Mouse (Mus musculus) MEL (cell line): Measurements from ENCODE around the gene Btbd1. TPM values are rescaled to one million over a fixed set of nuclear protein-coding genes. Genes with fewer than 3 reads are reported as not detected.

Experiments used
- DNase-seq: peaks from one replicate; pipeline ENCODE4 v3.0.0; 2011; ENCODE audit warnings: low read depth, low spot score
- H3K27ac ChIP-seq: 2 replicates; pipeline ENCODE4 v1.5.1; 2012; ENCODE audit warnings: low read depth, mild to moderate bottlenecking, control low read depth, low read length, moderate library complexity; ENCODE audit not compliant: control insufficient read depth
- H3K27me3 ChIP-seq, 2 experiments: fragments of 150-350 bp in 1 of 2; sonication (generic) in 1 of 2; 2 replicates each; pipeline ENCODE4 v1.6.1; 2012; ENCODE audit warnings: low read length in 2 of 2, mild to moderate bottlenecking in 2 of 2, improper control_type of control experiment in 1 of 2, moderate library complexity in 1 of 2; ENCODE audit not compliant: insufficient read depth in 2 of 2, control insufficient read depth in 1 of 2
- H3K36me3 ChIP-seq, 2 experiments: 2 replicates each; pipeline ENCODE4 v1.6.1; 2012 to 2014; ENCODE audit warnings: low read length in 2 of 2, improper control_type of control experiment in 1 of 2, inconsistent platforms in 1 of 2, mild to moderate bottlenecking in 1 of 2; ENCODE audit not compliant: insufficient read depth in 2 of 2, control insufficient read depth in 1 of 2
- H3K4me1 ChIP-seq, 2 experiments: fragments of 150-350 bp in 1 of 2; sonication (generic) in 1 of 2; 2 replicates each; pipeline ENCODE4 v1.6.1; 2012; ENCODE audit warnings: low read length in 2 of 2, improper control_type of control experiment in 1 of 2, mild to moderate bottlenecking in 1 of 2; ENCODE audit not compliant: insufficient read depth in 2 of 2, control insufficient read depth in 1 of 2
- H3K4me3 ChIP-seq, 2 experiments: fragments of 150-350 bp in 1 of 2; sonication (generic) in 1 of 2; 2 replicates each; pipeline ENCODE4 v1.5.1; 2012; ENCODE audit warnings: low read depth in 2 of 2, low read length in 2 of 2, mild to moderate bottlenecking in 2 of 2, moderate library complexity in 2 of 2, control low read depth in 1 of 2, improper control_type of control experiment in 1 of 2; ENCODE audit not compliant: control insufficient read depth in 1 of 2, insufficient read depth in 1 of 2
- H3K79me2 ChIP-seq: 2 replicates; pipeline ENCODE4 v1.6.1; 2012; ENCODE audit warnings: mild to moderate bottlenecking, low read length, moderate library complexity; ENCODE audit not compliant: control insufficient read depth, poor library complexity, insufficient read depth
- H3K9ac ChIP-seq: 2 replicates; pipeline ENCODE4 v1.6.1; 2012; ENCODE audit warnings: low read depth, mild to moderate bottlenecking, control low read depth, low read length, moderate library complexity; ENCODE audit not compliant: control insufficient read depth, poor library complexity, severe bottlenecking
- H3K9me3 ChIP-seq: fragments of 150-350 bp; sonication (generic); replicated peaks from 2 replicates; pipeline ENCODE4 v1.6.1; 2012; ENCODE audit warnings: mild to moderate bottlenecking, low read length, improper control_type of control experiment, moderate library complexity; ENCODE audit not compliant: insufficient read depth
- CHD1 ChIP-seq: IDR thresholded peaks from 2 replicates; pipeline ENCODE4 v1.6.1; 2012; ENCODE audit warnings: low read depth, mild to moderate bottlenecking, inconsistent platforms, low read length, improper control_type of control experiment
- CHD2 ChIP-seq: IDR thresholded peaks from 2 replicates; pipeline ENCODE4 v1.6.1; 2011; ENCODE audit warnings: low read length, improper control_type of control experiment
- ELF1 ChIP-seq: IDR thresholded peaks from 2 replicates; pipeline ENCODE4 v1.6.1; 2014; ENCODE audit warnings: low read depth, mild to moderate bottlenecking, inconsistent platforms, low read length, improper control_type of control experiment, moderate library complexity
- ETS1 ChIP-seq: IDR thresholded peaks from 2 replicates; pipeline ENCODE4 v1.6.1; 2012; ENCODE audit warnings: low read depth, mild to moderate bottlenecking, inconsistent platforms, low read length, improper control_type of control experiment, moderate library complexity
- GABPA ChIP-seq: IDR thresholded peaks from 2 replicates; pipeline ENCODE4 v1.6.1; 2012; ENCODE audit warnings: low read depth, mild to moderate bottlenecking, inconsistent platforms, low read length, improper control_type of control experiment, moderate library complexity
- GATA1 ChIP-seq: IDR thresholded peaks from 2 replicates; pipeline ENCODE4 v1.6.1; 2011; ENCODE audit warnings: low read depth, low read length, improper control_type of control experiment
- JUND ChIP-seq: IDR thresholded peaks from 2 replicates; pipeline ENCODE4 v1.6.1; 2011; ENCODE audit warnings: low read depth, mild to moderate bottlenecking, improper control_type of control experiment, low read length
- MAX ChIP-seq: IDR thresholded peaks from 2 replicates; pipeline ENCODE4 v1.6.1; 2011; ENCODE audit warnings: low read length, improper control_type of control experiment
- MAZ ChIP-seq: IDR thresholded peaks from 2 replicates; pipeline ENCODE4 v1.6.1; 2012; ENCODE audit warnings: low read depth, mild to moderate bottlenecking, inconsistent platforms, low read length, improper control_type of control experiment
- MYB ChIP-seq: IDR thresholded peaks from 2 replicates; pipeline ENCODE4 v1.6.1; 2011; ENCODE audit warnings: mild to moderate bottlenecking, low read depth, low read length, improper control_type of control experiment
- NELFE ChIP-seq: IDR thresholded peaks from 2 replicates; pipeline ENCODE4 v1.6.1; 2011; ENCODE audit warnings: low read depth, low read length, improper control_type of control experiment
- POLR2AphosphoS2 ChIP-seq: IDR thresholded peaks from 2 replicates; pipeline ENCODE4 v1.6.1; 2011; ENCODE audit warnings: low read length, improper control_type of control experiment
- RAD21 ChIP-seq: IDR thresholded peaks from 2 replicates; pipeline ENCODE4 v1.6.1; 2011; ENCODE audit warnings: mild to moderate bottlenecking, low read depth, low read length, improper control_type of control experiment
- RCOR1 ChIP-seq: IDR thresholded peaks from 2 replicates; pipeline ENCODE4 v1.6.1; 2012; ENCODE audit warnings: low read depth, mild to moderate bottlenecking, inconsistent platforms, low read length, improper control_type of control experiment
- SIN3A ChIP-seq: IDR thresholded peaks from 2 replicates; pipeline ENCODE4 v1.6.1; 2012; ENCODE audit warnings: low read length, improper control_type of control experiment, inconsistent platforms
- SMC3 ChIP-seq: IDR thresholded peaks from 2 replicates; pipeline ENCODE4 v1.6.1; 2011; ENCODE audit warnings: low read depth, low read length, improper control_type of control experiment
- TBP ChIP-seq: IDR thresholded peaks from 2 replicates; pipeline ENCODE4 v1.8.0; 2011; ENCODE audit warnings: low read depth, low read length, improper control_type of control experiment
- TCF12 ChIP-seq: IDR thresholded peaks from 2 replicates; pipeline ENCODE4 v1.6.1; 2014; ENCODE audit warnings: low read depth, mild to moderate bottlenecking, inconsistent platforms, low read length, improper control_type of control experiment, moderate library complexity
- UBTF ChIP-seq: IDR thresholded peaks from 2 replicates; pipeline ENCODE4 v1.6.1; 2012; ENCODE audit warnings: low read depth, mild to moderate bottlenecking, inconsistent platforms, low read length, improper control_type of control experiment, moderate library complexity, borderline replicate concordance; ENCODE audit not compliant: insufficient read depth
- USF2 ChIP-seq, 2 experiments: IDR thresholded peaks; 2 replicates each; pipeline ENCODE4 v1.6.1; 2011 to 2012; ENCODE audit warnings: improper control_type of control experiment in 2 of 2, low read length in 2 of 2, borderline replicate concordance in 1 of 2, inconsistent platforms in 1 of 2, low read depth in 1 of 2, mild to moderate bottlenecking in 1 of 2; ENCODE audit not compliant: insufficient read depth in 1 of 2
- ZC3H11A ChIP-seq: IDR thresholded peaks from 2 replicates; pipeline ENCODE4 v1.6.1; 2012; ENCODE audit warnings: low read depth, mild to moderate bottlenecking, inconsistent platforms, low read length, improper control_type of control experiment
- ZKSCAN1 ChIP-seq: IDR thresholded peaks from 2 replicates; pipeline ENCODE4 v1.6.1; 2012; ENCODE audit warnings: low read depth, mild to moderate bottlenecking, inconsistent platforms, low read length, improper control_type of control experiment, moderate library complexity
- polyA plus RNA-seq, 2 experiments: library from polyadenylated mRNA; stranded (reverse) in 1 of 2; unstranded in 1 of 2; fragments of >175 nt in 1 of 2; fragments of >200 nt in 1 of 2; gene quantifications; 2 replicates each; pipeline versions ENCODE4 v1.2.1 to v1.2.4; 2012; ENCODE audit warnings: low replicate concordance in 2 of 2, low read depth in 1 of 2; ENCODE audit not compliant: insufficient read length in 2 of 2, insufficient read depth in 1 of 2, missing spikeins in 1 of 2
- total RNA-seq: library from RNA; depleted of rRNA; stranded (reverse); fragments of 300-350 nt; gene quantifications from 2 replicates; pipeline ENCODE4 v1.2.3, GENCODE M21; 2012

Gene Btbd1
- total and polyA plus RNA-seq, 3 experiments, result 31.0 to 62.0 TPM; not detected in 1

DNA sequence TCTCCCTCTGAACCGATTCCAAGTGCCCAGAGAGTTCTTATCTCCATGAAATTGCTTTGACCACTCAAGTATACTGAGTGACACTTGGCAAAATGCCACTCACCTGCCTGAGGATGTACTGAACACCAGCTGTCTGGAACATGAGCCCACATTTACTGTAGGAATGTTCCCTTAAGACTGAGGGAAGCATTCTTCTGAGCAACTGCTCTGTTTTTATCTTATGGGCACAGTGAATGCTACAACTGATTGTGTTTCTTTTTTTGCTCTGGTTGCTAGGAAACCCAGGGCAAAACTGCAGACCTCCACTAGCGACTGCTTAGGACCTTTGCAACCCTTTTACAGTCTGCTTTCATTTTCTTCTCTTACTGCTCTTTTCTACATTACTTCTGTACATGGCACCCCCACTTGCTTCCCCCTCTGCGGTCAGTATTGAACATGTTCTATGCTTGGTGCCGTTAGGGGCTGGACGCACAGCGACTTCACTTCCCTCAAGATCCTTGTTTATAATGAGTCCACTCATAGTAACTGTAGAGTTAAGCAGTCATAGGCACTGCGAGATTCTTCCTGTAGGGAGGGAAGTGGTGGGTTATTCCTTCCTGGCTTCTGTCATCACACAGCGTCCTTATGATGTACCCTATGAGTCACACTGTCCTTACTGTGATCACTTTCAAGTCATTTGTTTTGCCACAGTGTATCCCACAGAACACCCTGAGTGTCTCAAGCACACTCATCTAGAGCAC, 25.5 kb upstream of the Btbd1 start:
- Histone ChIP-seq H3K9me3 (no peaks in the 10 kb centered on the region), H3K36me3 (no peaks in the 10 kb centered on the region; a peak in 1 of 4 replicates), H3K4me3 (no peak overlapping the region), H3K9ac (no peak overlapping the region), H3K27ac (no peak overlapping the region), H3K79me2 (no peaks in the 10 kb centered on the region), H3K27me3 (no peaks in the 10 kb centered on the region)
- peak; percentile 14 for DNase-seq
- no peak for TF ChIP-seq TCF12
- no peak for TF ChIP-seq ETS1
- no peak for TF ChIP-seq USF2 (IDR thresholded peaks at IDR 0.05; ENCODE audit: borderline replicate concordance in 1 of 2, insufficient read depth in 1 of 2, low read depth in 1 of 2, low read length in 2 of 2)
- TF ChIP-seq, all 39 proteins: peak for 0
- H3K4me1 ChIP-seq, result no peaks in the 10 kb centered on the region

GRCm38 (mm10) chr7:81851706-81852105, 22.5 kb upstream of the Btbd1 start:
- H3K4me1 ChIP-seq, result no peaks in the 10 kb centered on the region
- no peaks in the 10 kb centered on the region for H3K9me3 ChIP-seq
- H3K9ac ChIP-seq, result no peak overlapping the region
- H3K79me2 ChIP-seq, result no peaks in the 10 kb centered on the region
- no peak overlapping the region for H3K27ac ChIP-seq
- TF ChIP-seq MAX, result no peak
- no peak for TF ChIP-seq ETS1
- no peak for TF ChIP-seq ZKSCAN1
- TF ChIP-seq MYB, result no peak
- no peak for TF ChIP-seq CHD2
- no peak for TF ChIP-seq CHD1
- TF ChIP-seq UBTF, result no peak
- TF ChIP-seq RAD21, result no peak
- TF ChIP-seq TBP, result no peak
- H3K27me3 ChIP-seq, result no peaks in the 10 kb centered on the region
- H3K4me3 ChIP-seq, result no peak overlapping the region
- H3K36me3 ChIP-seq, result no peaks in the 10 kb centered on the region; a peak in 1 of 4 replicates
- DNase-seq, result no peak

- Histone ChIP-seq H3K79me2 (no peaks in the 10 kb centered on the region), H3K9ac (no peak overlapping the region), H3K36me3 (no peaks in the 10 kb centered on the region; a peak in 1 of 4 replicates), H3K9me3 (no peaks in the 10 kb centered on the region), H3K27me3 (no peaks in the 10 kb centered on the region), H3K4me3 (no peak overlapping the region), H3K27ac (no peak overlapping the region), H3K4me1 (no peaks in the 10 kb centered on the region)
- no peak for DNase-seq
- no peak for TF ChIP-seq RAD21
- no peak for TF ChIP-seq RCOR1
- no peak for TF ChIP-seq ETS1
- TF ChIP-seq GABPA, result no peak
- no peak for TF ChIP-seq SMC3
- TF ChIP-seq CHD2, result no peak
- no peak for TF ChIP-seq GATA1
- no peak for TF ChIP-seq JUND
- TF ChIP-seq SIN3A, result no peak
- no peak for TF ChIP-seq UBTF
- TF ChIP-seq POLR2AphosphoS2, result no peak
- TF ChIP-seq ZC3H11A, result no peak
- no peak for TF ChIP-seq ELF1
- TF ChIP-seq NELFE, result no peak
- no peak for TF ChIP-seq MAZ
Measured at GRCm38 (mm10) chr7:81850171-81850570, 20.9 kb upstream of the Btbd1 start.
